Mouse (Mus musculus) limb, embryonic 14.5 days (tissue): ENCODE results near the gene Cfap97d2. TPM values are rescaled to one million over a fixed set of nuclear protein-coding genes. Genes with fewer than 3 reads are reported as not detected.

Experiments used
- ATAC-seq: fragments of 200-750 bp; cut with Nextera tagmentation; 2 replicates; pipeline ENCODE4 v1.8.0; 2017; ENCODE audit warnings: low read depth, moderate number of reproducible peaks, moderate TSS enrichment; ENCODE audit not compliant: low FRiP score
- DNase-seq: peaks from one replicate; pipeline ENCODE4 v3.0.0-alpha.2; 2015; ENCODE audit warnings: low spot score
- H3K27ac ChIP-seq: fragments of 300-500 bp; sonication (generic); replicated peaks from 2 replicates; pipeline ENCODE4 v1.5.1; 2014; ENCODE audit warnings: low read depth, mild to moderate bottlenecking, low read length, moderate library complexity, mixed read lengths
- H3K27me3 ChIP-seq: fragments of 300-500 bp; sonication (generic); 2 replicates; pipeline ENCODE4 v1.6.1; 2014; ENCODE audit warnings: low read length, mixed read lengths; ENCODE audit not compliant: control insufficient read depth, insufficient read depth
- H3K36me3 ChIP-seq: fragments of 300-500 bp; sonication (generic); 2 replicates; pipeline ENCODE4 v1.6.1; 2014; ENCODE audit warnings: mild to moderate bottlenecking, low read length, moderate library complexity, mixed read lengths; ENCODE audit not compliant: control insufficient read depth, insufficient read depth
- H3K4me1 ChIP-seq: fragments of 300-500 bp; sonication (generic); 2 replicates; pipeline ENCODE4 v1.6.1; 2014; ENCODE audit warnings: antibody characterized with exemption, low read length, mixed read lengths; ENCODE audit not compliant: control insufficient read depth, insufficient read depth
- H3K4me2 ChIP-seq: fragments of 300-500 bp; sonication (generic); replicated peaks from 2 replicates; pipeline ENCODE4 v1.6.1; 2014; ENCODE audit warnings: low read depth, mild to moderate bottlenecking, low read length, moderate library complexity; ENCODE audit not compliant: severe bottlenecking
- H3K4me3 ChIP-seq: fragments of 300-500 bp; sonication (generic); replicated peaks from 2 replicates; pipeline ENCODE4 v1.5.1; 2014; ENCODE audit warnings: low read length
- H3K9ac ChIP-seq: fragments of 300-500 bp; sonication (generic); 2 replicates; pipeline ENCODE4 v1.6.1; 2014; ENCODE audit warnings: mild to moderate bottlenecking, low read depth, low read length, moderate library complexity; ENCODE audit not compliant: severe bottlenecking
- H3K9me3 ChIP-seq: fragments of 300-500 bp; sonication (generic); 2 replicates; pipeline ENCODE4 v1.6.1; 2016; ENCODE audit warnings: low read length; ENCODE audit not compliant: control insufficient read depth
- POLR2A ChIP-seq: fragments of 200-500 bp; IDR thresholded peaks from 2 replicates; pipeline ENCODE4 v1.8.0; 2012; ENCODE audit warnings: inconsistent platforms, mild to moderate bottlenecking, moderate library complexity, borderline replicate concordance; ENCODE audit not compliant: insufficient read depth, insufficient read length; ENCODE audit errors: extremely low read depth
- WGBS: fragments of 180-500 bp; shearing (Covaris S2); extraction: QIAGEN DNeasy Blood & Tissue Kit; methylation state at CpG from one replicate; pipeline ENCODE4 v1.1.7; 2014; 5-methylcytosine and 5-hydroxymethylcytosine counted together
- polyA plus RNA-seq, 2 experiments: library from polyadenylated mRNA; depleted of rRNA in 1 of 2; stranded (reverse) in 1 of 2; unstranded in 1 of 2; fragments of >200 nt; fragmentation: Nextera tagmentation in 1 of 2; extraction: Ambion mirVana in 1 of 2; gene quantifications; 2 replicates each; pipeline versions ENCODE4 v1.2.1 to v1.2.3; 2012 to 2014

Cfap97d2 gene
- polyA plus RNA-seq, 2 experiments: 0.10 TPM; not detected in 1

DNA sequence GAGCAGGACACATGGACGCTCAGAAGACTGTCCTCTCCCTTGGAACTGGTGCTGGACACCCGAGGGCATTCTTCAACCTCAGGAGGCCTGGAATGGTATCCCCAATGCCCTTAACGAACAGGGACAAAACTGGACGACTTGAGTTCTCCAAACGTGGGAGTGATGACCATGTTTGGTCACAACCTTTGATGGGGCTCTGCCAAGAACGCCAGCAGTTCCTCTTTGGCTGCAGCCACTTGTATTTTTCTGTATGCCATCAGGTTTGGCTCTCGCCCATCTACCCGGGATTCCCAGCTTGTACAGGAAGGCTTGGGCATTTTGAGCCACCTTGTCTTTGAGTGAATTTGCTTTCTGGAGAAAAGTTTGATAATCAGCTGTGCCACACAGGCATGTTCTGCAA is 8.0 kb upstream of the Cfap97d2 start:
- H3K4me1 ChIP-seq: no peaks in the 10 kb centered on the region
- H3K27me3 ChIP-seq: no peaks in the 10 kb centered on the region
- TF ChIP-seq POLR2A: no peak
- H3K9ac ChIP-seq: no peak overlapping the region
- H3K4me3 ChIP-seq: no peak overlapping the region
- H3K4me2 ChIP-seq: no peak overlapping the region
- 73% methylated on average over 8 of the region's 8 CpGs for WGBS
- ATAC-seq (no peak), DNase-seq (no peak)
- no peak overlapping the region for H3K27ac ChIP-seq
- no peaks in the 10 kb centered on the region for H3K9me3 ChIP-seq
- no peaks in the 10 kb centered on the region for H3K36me3 ChIP-seq

DNA sequence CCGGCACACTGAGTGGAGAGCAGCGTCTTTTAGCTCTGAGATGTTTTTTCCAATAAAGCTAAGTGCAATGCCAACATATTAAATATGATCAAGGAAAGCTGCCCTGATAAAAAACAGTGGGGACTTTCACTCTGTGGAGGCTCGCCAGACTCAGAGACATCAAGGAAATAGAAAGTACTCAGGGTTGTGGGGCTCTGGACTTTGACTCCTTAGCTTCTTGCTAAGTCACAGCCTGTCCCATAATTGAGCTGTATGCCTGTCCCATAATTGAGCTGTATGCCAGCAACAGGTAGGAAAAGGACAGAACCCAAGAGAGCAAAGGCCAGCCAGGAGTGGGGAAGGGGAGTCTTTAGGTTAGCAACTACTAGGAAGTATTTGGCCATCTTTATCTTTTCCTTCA is 7.4 kb upstream of the Cfap97d2 start:
- Histone ChIP-seq H3K4me1 (no peaks in the 10 kb centered on the region), H3K9ac (no peak overlapping the region), H3K27me3 (no peaks in the 10 kb centered on the region), H3K9me3 (no peaks in the 10 kb centered on the region), H3K36me3 (no peaks in the 10 kb centered on the region), H3K4me2 (no peak overlapping the region), H3K4me3 (no peak overlapping the region), H3K27ac (no peak overlapping the region)
- WGBS: 76% methylated on average over 3 of the region's 3 CpGs
- DNase-seq: no peak
- no peak for TF ChIP-seq POLR2A
- no peak for ATAC-seq

DNA sequence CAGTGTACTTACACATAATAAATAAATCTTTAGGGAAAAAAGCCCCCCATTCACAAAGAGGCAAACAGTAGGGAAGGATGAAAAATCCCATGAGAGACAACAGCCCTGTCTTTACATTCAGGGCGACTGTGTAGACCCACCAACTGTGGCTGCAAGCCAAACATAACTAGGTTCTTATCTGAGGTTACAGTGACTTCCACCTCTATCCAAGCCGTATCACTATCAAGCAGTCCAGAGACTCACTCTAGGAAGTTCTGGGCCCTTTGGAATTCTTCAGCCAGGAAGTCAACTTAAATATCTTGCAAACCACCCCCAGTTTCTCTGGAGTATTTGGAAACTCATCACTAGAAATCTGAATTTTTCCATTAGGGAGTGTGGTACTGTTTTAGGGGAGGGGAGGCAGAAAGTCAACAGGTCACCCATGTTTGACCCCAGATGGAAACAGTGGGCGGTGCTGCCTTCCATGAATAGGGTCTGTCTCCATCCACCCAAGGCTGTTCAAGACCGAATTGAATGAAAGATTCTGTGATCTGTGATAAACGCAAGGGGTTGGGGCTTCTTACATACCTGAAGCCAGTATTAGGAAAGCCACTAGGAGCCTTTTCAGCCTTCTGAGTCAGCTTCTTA is 6.3 kb upstream of the Cfap97d2 start:
- DNase-seq: no peak
- no peaks in the 10 kb centered on the region for H3K9me3 ChIP-seq
- WGBS: 74% methylated on average over 5 of the region's 5 CpGs
- TF ChIP-seq POLR2A: no peak
- no peak overlapping the region for H3K4me3 ChIP-seq
- no peaks in the 10 kb centered on the region for H3K36me3 ChIP-seq
- no peak overlapping the region for H3K9ac ChIP-seq
- no peaks in the 10 kb centered on the region for H3K27me3 ChIP-seq
- no peak for ATAC-seq
- no peak overlapping the region for H3K4me2 ChIP-seq
- no peaks in the 10 kb centered on the region for H3K4me1 ChIP-seq
- no peak overlapping the region for H3K27ac ChIP-seq

DNA sequence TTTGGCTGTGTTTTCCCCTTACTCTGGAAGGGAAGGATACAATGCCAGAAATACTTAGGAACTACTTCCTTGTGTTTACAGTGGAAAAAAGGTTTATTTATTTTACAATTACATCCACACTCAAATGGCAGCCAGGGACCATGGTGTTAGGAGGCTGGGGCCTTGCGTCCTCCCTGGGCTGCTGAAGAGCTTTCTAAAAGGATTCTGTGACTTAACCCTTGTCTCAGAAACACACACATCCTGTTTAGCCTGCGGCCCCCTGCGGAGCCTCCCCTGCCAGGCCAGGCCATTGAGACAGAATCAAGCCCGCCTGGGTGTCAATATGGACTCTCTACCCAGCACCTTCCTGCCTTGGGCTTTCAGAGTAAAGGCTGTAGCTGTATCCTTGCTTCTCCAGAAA is 2.9 kb upstream of the Cfap97d2 start:
- WGBS: 65% methylated on average over 4 of the region's 4 CpGs
- Histone ChIP-seq H3K36me3 (no peaks in the 10 kb centered on the region), H3K4me2 (no peak overlapping the region), H3K27me3 (no peaks in the 10 kb centered on the region), H3K27ac (no peak overlapping the region), H3K4me3 (no peak overlapping the region), H3K9me3 (no peaks in the 10 kb centered on the region), H3K4me1 (peaks cover 6% of the 10 kb centered on the region), H3K9ac (no peak overlapping the region)
- ATAC-seq (no peak), DNase-seq (no peak)
- TF ChIP-seq POLR2A: no peak

DNA sequence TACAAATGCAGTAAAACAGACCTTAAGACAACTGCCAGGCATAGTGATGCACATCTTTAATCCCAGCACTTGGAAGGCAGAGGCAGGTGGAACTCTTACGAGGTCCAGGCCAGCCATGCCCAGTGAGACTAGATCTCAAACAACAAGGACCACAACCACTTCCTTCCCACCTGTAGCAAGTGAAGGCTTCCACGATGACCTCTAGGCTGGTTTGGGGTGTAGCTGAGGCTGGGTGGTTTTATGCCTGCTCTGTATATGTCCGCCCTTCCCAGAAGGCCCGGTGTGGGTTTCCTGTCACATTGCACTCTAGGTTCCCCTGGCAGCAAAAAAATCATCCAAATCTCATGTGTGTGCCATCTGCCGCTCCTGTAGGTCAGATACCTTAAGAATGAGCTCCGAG is 1.9 kb upstream of the Cfap97d2 start:
- TF ChIP-seq POLR2A: no peak
- Histone ChIP-seq H3K4me2 (no peak overlapping the region), H3K27me3 (no peaks in the 10 kb centered on the region), H3K36me3 (no peaks in the 10 kb centered on the region), H3K9me3 (no peaks in the 10 kb centered on the region), H3K4me1 (peaks cover 6% of the 10 kb centered on the region), H3K27ac (no peak overlapping the region), H3K9ac (no peak overlapping the region), H3K4me3 (no peak overlapping the region)
- DNase-seq (no peak), ATAC-seq (no peak)
- WGBS: 92% methylated on average over 6 of the region's 6 CpGs

DNA sequence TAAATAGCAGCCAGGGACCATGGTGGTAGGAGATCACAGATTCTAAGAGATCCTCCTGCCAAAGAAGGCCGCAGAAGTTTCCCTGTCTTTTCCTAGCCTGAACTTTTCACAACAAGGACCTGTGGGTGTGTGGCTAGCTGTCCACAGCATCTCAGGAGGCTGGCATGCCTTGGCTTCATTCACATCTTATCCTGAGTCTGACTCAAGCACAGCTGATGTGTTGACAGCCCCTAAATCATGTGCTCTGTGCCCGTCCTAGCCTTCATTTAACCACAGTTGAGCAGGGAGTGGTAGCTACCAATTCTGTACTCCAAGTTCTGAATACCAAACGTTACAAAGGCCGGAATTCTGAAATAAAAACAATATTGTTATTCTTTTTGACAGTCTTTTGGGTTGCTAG is 1.4 kb upstream of the Cfap97d2 start:
- ATAC-seq: no peak
- 84% methylated on average over 4 of the region's 4 CpGs for WGBS
- no peaks in the 10 kb centered on the region for H3K9me3 ChIP-seq
- H3K4me1 ChIP-seq: peaks cover 6% of the 10 kb centered on the region
- TF ChIP-seq POLR2A: no peak
- H3K27ac ChIP-seq: no peak overlapping the region
- no peak overlapping the region for H3K4me2 ChIP-seq
- no peaks in the 10 kb centered on the region for H3K36me3 ChIP-seq
- H3K27me3 ChIP-seq: no peaks in the 10 kb centered on the region
- no peak overlapping the region for H3K9ac ChIP-seq
- no peak for DNase-seq
- no peak overlapping the region for H3K4me3 ChIP-seq
